Mouse (Mus musculus): ENCODE results near the gene Gla. TPM values are rescaled to one million over a fixed set of nuclear protein-coding genes. Genes with fewer than 3 reads are reported as not detected.

Gla gene
- polyA plus RNA-seq, 1 experiment from 2014 or later, result 5.1 TPM

- H3K9ac ChIP-seq (ENCODE audit: low read length), result peak overlapping the region; percentile 56
- H3K4me1 ChIP-seq (ENCODE audit: control insufficient read depth, insufficient read depth, low read length), result no peaks in the 10 kb centered on the region
- H3K4me2 ChIP-seq (ENCODE audit: low read depth, severe bottlenecking), result peak overlapping the region; percentile 34
- 21% methylated on average over 41 of the region's 43 CpGs for WGBS
- no peaks in the 10 kb centered on the region for H3K36me3 ChIP-seq (ENCODE audit: control insufficient read depth, insufficient read depth, low read length)
- H3K4me3 ChIP-seq (ENCODE audit: low read depth, low read length), result peak overlapping the region; percentile 49
- DNase-seq (ENCODE audit: low spot score), result no peak
- 0 out of 2 replicates have a peak, but pooled peaks cover 4% of the 10 kb centered on the region for H3K27me3 ChIP-seq (ENCODE audit: control insufficient read depth, insufficient read depth, low read length)
- H3K9me3 ChIP-seq (ENCODE audit: control insufficient read depth, low read length), result no peaks in the 10 kb centered on the region
- peak; percentile 85 for ATAC-seq (ENCODE audit: insufficient number of reproducible peaks, low FRiP score, low TSS enrichment, low read depth)
- peak overlapping the region; percentile 79 for H3K27ac ChIP-seq (replicated peaks; ENCODE audit: low read depth, low read length)
Observed at GRCm38 (mm10) chrX:134601380-134602120, 625 bp upstream of the Gla start.

DNA sequence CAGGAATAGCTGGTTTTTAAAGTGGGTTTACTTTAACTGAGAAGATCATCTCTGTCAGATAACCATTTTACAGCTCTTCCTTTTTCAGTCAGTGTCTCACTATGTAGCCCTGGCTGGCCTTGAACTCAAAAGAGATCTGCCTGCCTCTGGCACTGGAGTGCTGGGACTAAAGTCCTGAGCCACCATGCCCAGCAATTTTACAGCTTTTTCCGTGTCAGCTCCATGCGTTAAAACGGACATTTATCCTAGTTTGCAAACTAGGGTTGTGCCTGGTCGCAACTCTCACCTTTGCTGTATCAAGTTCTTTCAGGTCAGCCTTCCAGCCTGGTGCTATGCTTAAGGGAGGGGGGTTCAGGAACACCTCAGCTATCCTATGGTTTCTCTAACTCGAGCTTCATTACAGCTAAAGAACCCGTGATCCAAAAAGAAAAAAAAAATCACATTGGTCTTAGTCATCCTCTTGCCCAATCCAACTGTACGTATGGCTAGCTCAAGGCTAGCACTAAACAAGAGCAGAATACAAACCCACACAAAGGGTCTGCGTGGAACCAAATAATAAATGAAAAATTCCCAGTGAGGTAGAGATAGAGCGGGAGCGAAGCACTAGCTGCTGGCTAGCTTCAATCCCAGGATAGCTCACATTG lies 881 bp downstream of the Gla start:
- no peaks in the 10 kb centered on the region for H3K36me3 ChIP-seq (ENCODE audit: control insufficient read depth, insufficient read depth, low read length)
- H3K27ac ChIP-seq (replicated peaks; ENCODE audit: low read depth, low read length), result no peak overlapping the region
- H3K27me3 ChIP-seq (ENCODE audit: control insufficient read depth, insufficient read depth, low read length), result 0 out of 2 replicates have a peak, but pooled peaks cover 4% of the 10 kb centered on the region
- no peaks in the 10 kb centered on the region for H3K4me1 ChIP-seq (ENCODE audit: control insufficient read depth, insufficient read depth, low read length)
- 28% methylated on average over 10 of the region's 10 CpGs for WGBS
- H3K9me3 ChIP-seq (ENCODE audit: control insufficient read depth, low read length), result no peaks in the 10 kb centered on the region
- DNase-seq (ENCODE audit: low spot score) (no peak), ATAC-seq (ENCODE audit: insufficient number of reproducible peaks, low FRiP score, low TSS enrichment, low read depth) (no peak)
- peak overlapping the region; percentile 41 for H3K9ac ChIP-seq (ENCODE audit: low read length)
- H3K4me2 ChIP-seq (ENCODE audit: low read depth, severe bottlenecking), result peak overlapping the region; percentile 42
- H3K4me3 ChIP-seq (ENCODE audit: low read depth, low read length), result peak overlapping the region; percentile 48

DNA sequence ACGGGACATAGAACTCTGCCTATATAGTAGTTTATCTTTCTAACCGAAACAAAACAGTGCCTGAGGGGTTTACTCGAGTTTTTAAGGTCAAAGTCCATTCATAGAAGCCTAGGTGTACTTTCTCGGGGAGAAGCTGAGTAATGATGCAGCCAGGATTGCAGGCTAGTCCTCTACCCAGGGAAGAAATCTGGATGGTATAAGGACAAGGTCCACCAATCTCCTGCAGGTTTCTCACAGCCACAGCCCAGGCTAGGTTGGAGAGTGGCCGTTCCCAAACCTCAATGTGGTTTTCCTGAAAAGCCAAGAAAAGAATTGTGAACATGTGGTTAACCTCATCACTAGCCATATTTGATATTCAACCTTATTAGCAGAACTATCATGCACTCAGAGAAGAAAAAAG lies 11.1 kb downstream of the Gla start:
- H3K4me1 ChIP-seq (ENCODE audit: control insufficient read depth, insufficient read depth, low read length), result no peaks in the 10 kb centered on the region
- H3K27ac ChIP-seq (replicated peaks; ENCODE audit: low read depth, low read length), result no peak overlapping the region
- H3K36me3 ChIP-seq (ENCODE audit: control insufficient read depth, insufficient read depth, low read length), result no peaks in the 10 kb centered on the region; the same call in 1 of the 2 replicates
- DNase-seq (ENCODE audit: low spot score) (no peak), ATAC-seq (ENCODE audit: insufficient number of reproducible peaks, low FRiP score, low TSS enrichment, low read depth) (no peak)
- H3K27me3 ChIP-seq (ENCODE audit: control insufficient read depth, insufficient read depth, low read length), result no peaks in the 10 kb centered on the region
- H3K9me3 ChIP-seq (ENCODE audit: control insufficient read depth, low read length), result no peaks in the 10 kb centered on the region
- 64% methylated on average over 5 of the region's 5 CpGs for WGBS
- H3K9ac ChIP-seq (ENCODE audit: low read length), result no peak overlapping the region
- H3K4me2 ChIP-seq (ENCODE audit: low read depth, severe bottlenecking), result no peak overlapping the region
- H3K4me3 ChIP-seq (ENCODE audit: low read depth, low read length), result no peak overlapping the region

DNA sequence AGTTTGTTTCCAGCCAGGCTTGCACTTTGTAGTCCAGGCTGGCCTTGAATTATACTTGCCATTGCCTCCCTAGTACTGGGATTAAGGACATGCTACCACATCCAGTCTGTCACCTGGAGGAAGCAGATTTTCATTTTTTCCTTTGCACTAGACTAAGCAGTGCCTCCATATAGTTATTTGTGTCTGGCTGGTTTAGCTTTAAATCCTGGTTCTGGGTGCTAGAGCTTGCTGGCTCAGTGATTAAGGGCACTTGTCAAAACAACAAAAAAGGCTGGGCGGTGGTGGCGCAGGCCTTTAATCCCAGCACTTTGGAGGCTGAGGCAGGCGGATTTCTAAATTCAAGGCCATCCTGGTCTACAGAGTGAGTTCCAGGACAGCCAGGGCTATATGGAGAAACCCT lies 11.9 kb downstream of the Gla start:
- ATAC-seq (ENCODE audit: insufficient number of reproducible peaks, low FRiP score, low TSS enrichment, low read depth) (no peak), DNase-seq (ENCODE audit: low spot score) (no peak)
- Histone ChIP-seq H3K27me3 (ENCODE audit: control insufficient read depth, insufficient read depth, low read length) (no peaks in the 10 kb centered on the region), H3K4me1 (ENCODE audit: control insufficient read depth, insufficient read depth, low read length) (no peaks in the 10 kb centered on the region), H3K27ac (replicated peaks; ENCODE audit: low read depth, low read length) (no peak overlapping the region), H3K36me3 (ENCODE audit: control insufficient read depth, insufficient read depth, low read length) (no peaks in the 10 kb centered on the region; the same call in 1 of the 2 replicates), H3K4me2 (ENCODE audit: low read depth, severe bottlenecking) (no peak overlapping the region), H3K4me3 (ENCODE audit: low read depth, low read length) (no peak overlapping the region), H3K9me3 (ENCODE audit: control insufficient read depth, low read length) (no peaks in the 10 kb centered on the region), H3K9ac (ENCODE audit: low read length) (no peak overlapping the region)
- WGBS, result 83% methylated on average over 3 of the region's 3 CpGs

DNA sequence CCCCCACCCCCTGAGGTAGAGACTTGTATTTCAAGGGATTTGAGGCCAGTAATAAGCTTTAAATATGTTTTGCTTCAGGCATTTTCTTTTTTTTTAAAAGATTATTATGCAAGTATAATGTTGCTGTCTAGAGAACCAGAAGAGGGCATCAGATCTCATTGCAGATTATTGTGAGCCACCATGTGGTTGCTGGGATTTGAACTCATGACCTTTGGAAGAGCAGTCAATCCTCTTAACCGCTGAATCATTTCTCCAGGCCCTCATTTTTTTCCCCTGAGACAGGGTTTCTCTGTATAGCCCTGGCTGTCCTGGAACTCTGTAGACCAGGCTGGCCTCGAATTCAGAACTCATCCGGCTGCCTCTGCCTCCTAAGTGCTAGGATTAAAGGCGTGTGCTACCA lies 12.7 kb downstream of the Gla start:
- no peak overlapping the region for H3K27ac ChIP-seq (replicated peaks; ENCODE audit: low read depth, low read length)
- H3K4me1 ChIP-seq (ENCODE audit: control insufficient read depth, insufficient read depth, low read length), result no peaks in the 10 kb centered on the region
- 88% methylated on average over 4 of the region's 4 CpGs for WGBS
- no peak for ATAC-seq (ENCODE audit: insufficient number of reproducible peaks, low FRiP score, low TSS enrichment, low read depth)
- no peaks in the 10 kb centered on the region for H3K27me3 ChIP-seq (ENCODE audit: control insufficient read depth, insufficient read depth, low read length)
- no peak overlapping the region for H3K4me3 ChIP-seq (ENCODE audit: low read depth, low read length)
- no peak for DNase-seq (ENCODE audit: low spot score)
- H3K9me3 ChIP-seq (ENCODE audit: control insufficient read depth, low read length), result no peaks in the 10 kb centered on the region
- H3K9ac ChIP-seq (ENCODE audit: low read length), result no peak overlapping the region
- no peaks in the 10 kb centered on the region; the same call in 1 of the 2 replicates for H3K36me3 ChIP-seq (ENCODE audit: control insufficient read depth, insufficient read depth, low read length)
- no peak overlapping the region for H3K4me2 ChIP-seq (ENCODE audit: low read depth, severe bottlenecking)

GRCm38 (mm10) chrX:134586447-134586846 lies 14.5 kb downstream of the Gla start:
- DNase-seq (ENCODE audit: low spot score) (no peak), ATAC-seq (ENCODE audit: insufficient number of reproducible peaks, low FRiP score, low TSS enrichment, low read depth) (no peak)
- peak overlapping the region; percentile 75 for H3K9ac ChIP-seq (ENCODE audit: low read length)
- no peaks in the 10 kb centered on the region for H3K27me3 ChIP-seq (ENCODE audit: control insufficient read depth, insufficient read depth, low read length)
- H3K36me3 ChIP-seq (ENCODE audit: control insufficient read depth, insufficient read depth, low read length), result no peaks in the 10 kb centered on the region; the same call in 1 of the 2 replicates
- no peaks in the 10 kb centered on the region for H3K9me3 ChIP-seq (ENCODE audit: control insufficient read depth, low read length)
- H3K27ac ChIP-seq (replicated peaks; ENCODE audit: low read depth, low read length), result no peak overlapping the region
- H3K4me1 ChIP-seq (ENCODE audit: control insufficient read depth, insufficient read depth, low read length), result no peaks in the 10 kb centered on the region
- H3K4me3 ChIP-seq (ENCODE audit: low read depth, low read length), result peak overlapping the region; percentile 49
- H3K4me2 ChIP-seq (ENCODE audit: low read depth, severe bottlenecking), result peak overlapping the region; percentile 51
- WGBS, result 34% methylated on average over 8 of the region's 8 CpGs

- H3K9me3 ChIP-seq (ENCODE audit: control insufficient read depth, low read length), result no peaks in the 10 kb centered on the region
- no peaks in the 10 kb centered on the region for H3K4me1 ChIP-seq (ENCODE audit: control insufficient read depth, insufficient read depth, low read length)
- peak; percentile 92 for ATAC-seq (ENCODE audit: insufficient number of reproducible peaks, low FRiP score, low TSS enrichment, low read depth)
- peak within 1 kb of the TSS; percentile 49 for H3K4me3 ChIP-seq (ENCODE audit: low read depth, low read length)
- H3K27ac ChIP-seq (replicated peaks; ENCODE audit: low read depth, low read length), result peak within 1 kb of the TSS; percentile 84
- peak within 1 kb of the TSS; percentile 51 for H3K4me2 ChIP-seq (ENCODE audit: low read depth, severe bottlenecking)
- no peaks in the 10 kb centered on the region; the same call in 1 of the 2 replicates for H3K36me3 ChIP-seq (ENCODE audit: control insufficient read depth, insufficient read depth, low read length)
- WGBS, result 20% methylated on average over 45 of the region's 45 CpGs
- DNase-seq (ENCODE audit: low spot score), result peak; percentile 89
- peak within 1 kb of the TSS; percentile 75 for H3K9ac ChIP-seq (ENCODE audit: low read length)
- H3K27me3 ChIP-seq (ENCODE audit: control insufficient read depth, insufficient read depth, low read length), result no peaks in the 10 kb centered on the region
Observed at GRCm38 (mm10) chrX:134585103-134586002, 15.6 kb downstream of the Gla start, which contains the start of gene Rpl36a. Gene Rpl36a (plus strand): TSS chrX:134585654.

Measured in limb, embryonic 11.5 days (tissue).